Mouse (Mus musculus): ENCODE results near the gene Batf3. TPM values are rescaled to one million over a fixed set of nuclear protein-coding genes. Genes with fewer than 3 reads are reported as not detected.
A peak's percentile ranks its signal among the peaks of the same experiment; 100 is the strongest.

Batf3 gene
- 1.6 and 2.2 TPM in 2 replicates for polyA plus RNA-seq (2015; fragmentation: Nextera tagmentation; extraction: Ambion mirVana)

- no peak within 1 kb of the TSS for H3K27ac ChIP-seq (ENCODE audit: low read depth)
- TF ChIP-seq EP300 (IDR thresholded peaks at IDR 0.05; ENCODE audit: low read depth), result no peak
- TF ChIP-seq CTCF (IDR thresholded peaks at IDR 0.05; ENCODE audit: low read depth), result peak; percentile 42
- peak within 1 kb of the TSS; percentile 52 for H3K4me3 ChIP-seq (ENCODE audit: low read depth, low read length)
- under 1% methylated on average over 78 of the region's 95 CpGs for WGBS (ENCODE audit: insufficient replicate concordance)
- H3K4me2 ChIP-seq (ENCODE audit: low read depth, low read length), result peak within 1 kb of the TSS; percentile 75
- H3K9me3 ChIP-seq (ENCODE audit: low read length), result peaks cover 4% of the 10 kb centered on the region
- H3K36me3 ChIP-seq (replicated peaks; ENCODE audit: insufficient read depth, low read length), result no peaks in the 10 kb centered on the region
- peak; percentile 63 for ATAC-seq
- peak within 1 kb of the TSS; percentile 31; the same call in 1 of the 2 replicates for H3K9ac ChIP-seq (replicated peaks)
- H3K4me1 ChIP-seq (ENCODE audit: insufficient read depth), result peaks cover 5% of the 10 kb centered on the region
- peak; percentile 60 for DNase-seq
- H3K27me3 ChIP-seq (ENCODE audit: insufficient read depth, low read length), result peaks cover 28% of the 10 kb centered on the region
These were observed at the start of gene Batf3 for GRCm38 (mm10) chr1:191097802-191098747. Gene Batf3, plus strand, starts transcription at chr1:191097847.

DNA sequence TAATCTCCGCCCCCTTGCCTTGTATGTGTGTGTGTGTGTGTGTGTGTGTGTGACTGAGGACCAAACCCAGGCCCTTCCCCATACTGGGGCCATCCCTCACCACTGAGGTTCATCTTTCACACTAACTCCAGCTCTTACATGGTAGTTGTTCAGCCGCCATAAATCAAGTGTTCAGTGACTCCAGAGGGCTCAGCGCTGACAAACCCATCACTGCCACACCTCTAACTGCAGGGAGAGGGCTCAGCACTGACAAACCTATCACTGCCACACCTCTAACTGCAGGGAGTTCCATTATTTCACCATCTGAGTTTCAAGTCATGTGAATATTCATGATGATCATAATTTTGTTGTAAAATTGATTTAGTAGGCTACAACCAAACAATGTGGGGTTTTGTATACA lies 44.1 kb upstream of the Batf3 start:
- WGBS (ENCODE audit: insufficient replicate concordance), result 71% methylated on average over 3 of the region's 3 CpGs
- Histone ChIP-seq H3K4me1 (ENCODE audit: insufficient read depth) (no peaks in the 10 kb centered on the region), H3K4me2 (ENCODE audit: low read depth, low read length) (no peak overlapping the region), H3K9ac (replicated peaks) (no peak overlapping the region), H3K9me3 (ENCODE audit: low read length) (no peaks in the 10 kb centered on the region), H3K4me3 (ENCODE audit: low read depth, low read length) (no peak overlapping the region), H3K36me3 (replicated peaks; ENCODE audit: insufficient read depth, low read length) (0 out of 2 replicates have a peak, but pooled peaks cover 2% of the 10 kb centered on the region), H3K27ac (ENCODE audit: low read depth) (no peak overlapping the region), H3K27me3 (ENCODE audit: insufficient read depth, low read length) (no peaks in the 10 kb centered on the region)
- ATAC-seq (no peak), DNase-seq (no peak)
- TF ChIP-seq CTCF (IDR thresholded peaks at IDR 0.05; ENCODE audit: low read depth) (no peak), EP300 (IDR thresholded peaks at IDR 0.05; ENCODE audit: low read depth) (no peak)

GRCm38 (mm10) chr1:191054870-191055532 lies 42.6 kb upstream of the Batf3 start:
- 53% methylated on average over 8 of the region's 8 CpGs for WGBS (ENCODE audit: insufficient replicate concordance)
- H3K4me1 ChIP-seq (ENCODE audit: insufficient read depth), result no peaks in the 10 kb centered on the region
- no peaks in the 10 kb centered on the region for H3K27me3 ChIP-seq (ENCODE audit: insufficient read depth, low read length)
- H3K4me2 ChIP-seq (ENCODE audit: low read depth, low read length), result no peak overlapping the region
- 0 out of 2 replicates have a peak, but pooled peaks cover 2% of the 10 kb centered on the region for H3K36me3 ChIP-seq (replicated peaks; ENCODE audit: insufficient read depth, low read length)
- peak; percentile 41; the same call in 1 of the 2 replicates for TF ChIP-seq EP300 (IDR thresholded peaks at IDR 0.05; ENCODE audit: low read depth)
- peak; percentile 49 for TF ChIP-seq CTCF (IDR thresholded peaks at IDR 0.05; ENCODE audit: low read depth)
- no peaks in the 10 kb centered on the region for H3K9me3 ChIP-seq (ENCODE audit: low read length)
- ATAC-seq (peak; percentile 77), DNase-seq (no peak)
- no peak overlapping the region for H3K9ac ChIP-seq (replicated peaks)
- H3K27ac ChIP-seq (ENCODE audit: low read depth), result no peak overlapping the region
- H3K4me3 ChIP-seq (ENCODE audit: low read depth, low read length), result no peak overlapping the region

- H3K9ac ChIP-seq (replicated peaks), result no peak overlapping the region
- H3K27ac ChIP-seq (ENCODE audit: low read depth), result no peak overlapping the region
- WGBS (ENCODE audit: insufficient replicate concordance), result 46% methylated on average over 2 of the region's 2 CpGs
- 0 out of 2 replicates have a peak, but pooled peaks cover 2% of the 10 kb centered on the region for H3K36me3 ChIP-seq (replicated peaks; ENCODE audit: insufficient read depth, low read length)
- H3K9me3 ChIP-seq (ENCODE audit: low read length), result no peaks in the 10 kb centered on the region
- H3K4me2 ChIP-seq (ENCODE audit: low read depth, low read length), result no peak overlapping the region
- H3K27me3 ChIP-seq (ENCODE audit: insufficient read depth, low read length), result no peaks in the 10 kb centered on the region
- H3K4me1 ChIP-seq (ENCODE audit: insufficient read depth), result no peaks in the 10 kb centered on the region
- DNase-seq, result no peak
- TF ChIP-seq CTCF (IDR thresholded peaks at IDR 0.05; ENCODE audit: low read depth) (peak; percentile 22), EP300 (IDR thresholded peaks at IDR 0.05; ENCODE audit: low read depth) (0 out of 2 replicates have a peak, but pooled peaks have one; percentile 3)
- ATAC-seq, result peak; percentile 68
- H3K4me3 ChIP-seq (ENCODE audit: low read depth, low read length), result no peak overlapping the region
These were observed 42.1 kb upstream of the Batf3 start for GRCm38 (mm10) chr1:191055533-191055873.

GRCm38 (mm10) chr1:191057461-191057860 lies 40.2 kb upstream of the Batf3 start:
- H3K9me3 ChIP-seq (ENCODE audit: low read length), result no peaks in the 10 kb centered on the region
- H3K4me2 ChIP-seq (ENCODE audit: low read depth, low read length), result no peak overlapping the region
- WGBS (ENCODE audit: insufficient replicate concordance), result 60% methylated on average over 3 of the region's 3 CpGs
- ATAC-seq (no peak), DNase-seq (no peak)
- H3K9ac ChIP-seq (replicated peaks), result no peak overlapping the region
- H3K27ac ChIP-seq (ENCODE audit: low read depth), result no peak overlapping the region
- H3K4me3 ChIP-seq (ENCODE audit: low read depth, low read length), result no peak overlapping the region
- TF ChIP-seq EP300 (IDR thresholded peaks at IDR 0.05; ENCODE audit: low read depth) (no peak), CTCF (IDR thresholded peaks at IDR 0.05; ENCODE audit: low read depth) (peak; percentile 31; the same call in 1 of the 2 replicates)
- 0 out of 2 replicates have a peak, but pooled peaks cover 2% of the 10 kb centered on the region for H3K36me3 ChIP-seq (replicated peaks; ENCODE audit: insufficient read depth, low read length)
- H3K4me1 ChIP-seq (ENCODE audit: insufficient read depth), result peaks cover 8% of the 10 kb centered on the region
- no peaks in the 10 kb centered on the region for H3K27me3 ChIP-seq (ENCODE audit: insufficient read depth, low read length)

All from liver, postnatal 0 days (tissue).